In genomic region chr1:59426346-59427203, GRCm38 (mm10) we compare ENCODE assay signal across 18 mouse cellular contexts. TPM values are rescaled to one million over a fixed set of nuclear protein-coding genes. Genes with fewer than 3 reads are reported as not detected.
DNase-seq lines count a peak whose midpoint lies in the region; ATAC-seq and TF ChIP-seq lines count a peak whose summit lies in the region.
"Had no signal": no experiment of that assay in that cellular context is flagged by ENCODE, and none has a peak within 500 bp of the region (broad histone marks: within the 10 kb centered on the region; RNA-seq: fewer than 3 reads in every experiment).

No protein-coding gene starts in this region.

- no peak for ATAC-seq in lung, postnatal 0 days
- ATAC-seq in stomach, embryonic 16.5 days (ENCODE audit: insufficient read depth, low FRiP score) = no peak
- ATAC-seq: forebrain, embryonic 13.5 days; midbrain, embryonic 16.5 days had no signal

- no peaks in the 10 kb centered on the region for H3K36me3 ChIP-seq in lung, postnatal 0 days (ENCODE audit: insufficient read depth, low read length)
- H3K36me3 ChIP-seq in ES-E14 (ENCODE audit: control insufficient read depth, insufficient read depth, low read length, poor library complexity, severe bottlenecking) = no peaks in the 10 kb centered on the region
- no peaks in the 10 kb centered on the region for H3K36me3 ChIP-seq in stomach, embryonic 16.5 days (ENCODE audit: control insufficient read depth, insufficient read depth, low read length)
- H3K36me3 ChIP-seq: hindbrain, embryonic 15.5 days; neural tube, embryonic 15.5 days had no signal

- H3K4me2 ChIP-seq in lung, postnatal 0 days (replicated peaks; ENCODE audit: low read depth, low read length) = no peak overlapping the region
- H3K4me2 ChIP-seq in stomach, embryonic 16.5 days (ENCODE audit: low read depth, low read length) = no peak overlapping the region
- H3K4me2 ChIP-seq: forebrain, embryonic 13.5 days; hindbrain, embryonic 15.5 days; neural tube, embryonic 15.5 days had no signal

- no peak overlapping the region for H3K27ac ChIP-seq in lung, postnatal 0 days (ENCODE audit: low read length)
- H3K27ac ChIP-seq in ES-E14 (ENCODE audit: insufficient read depth, low read depth, low read length, poor library complexity, severe bottlenecking) = peak overlapping the region; percentile 69; the same call in 1 of the 2 replicates
- H3K27ac ChIP-seq in stomach, embryonic 16.5 days (ENCODE audit: low read length) = peak overlapping the region; percentile 17; the same call in 1 of the 2 replicates
- H3K27ac ChIP-seq: forebrain, embryonic 13.5 days; heart, adult 2 months; hindbrain, embryonic 15.5 days; liver, embryonic 14.5 days; neural tube, embryonic 15.5 days had no signal

- H3K9me3 ChIP-seq in lung, postnatal 0 days (ENCODE audit: low read length) = no peaks in the 10 kb centered on the region
- H3K9me3 ChIP-seq in ES-E14 (ENCODE audit: control insufficient read depth, insufficient read depth, low read depth, low read length) = no peaks in the 10 kb centered on the region
- no peaks in the 10 kb centered on the region for H3K9me3 ChIP-seq in stomach, embryonic 16.5 days (replicated peaks; ENCODE audit: control insufficient read depth, low read length)
- H3K9me3 ChIP-seq: forebrain, embryonic 13.5 days; hindbrain, embryonic 15.5 days; neural tube, embryonic 15.5 days had no signal

- WGBS in lung, postnatal 0 days = 46% methylated on average over 10 of the region's 10 CpGs
- 36% methylated on average over 9 of the region's 10 CpGs for WGBS in stomach, embryonic 16.5 days

- no peak for TF ChIP-seq EP300 in lung, postnatal 0 days (IDR thresholded peaks at IDR 0.05)

- TF ChIP-seq CTCF in lung, postnatal 0 days (IDR thresholded peaks at IDR 0.05) = no peak

- in situ Hi-C loops in ES-E14 (cut with MboI; ENCODE audit: low sequenced_read_pairs in 2 of 2, unreplicated experiment in 2 of 2) = no loop called here

- no peaks in the 10 kb centered on the region for H3K4me1 ChIP-seq in lung, postnatal 0 days (ENCODE audit: insufficient read depth, low read depth, low read length)
- peaks cover 13 to 20% of the 10 kb centered on the region in 2 experiments; a peak in 3 of 4 replicates for H3K4me1 ChIP-seq in ES-E14 (ENCODE audit: control insufficient read depth in 2 of 2, insufficient read depth in 2 of 2, low read length in 2 of 2, poor library complexity in 1 of 2)
- peaks cover 16% of the 10 kb centered on the region for H3K4me1 ChIP-seq in stomach, embryonic 16.5 days (ENCODE audit: control insufficient read depth, insufficient read depth, low read length)

- H3K9ac ChIP-seq in lung, postnatal 0 days (replicated peaks; ENCODE audit: low read depth) = no peak overlapping the region
- no peak overlapping the region for H3K9ac ChIP-seq in ES-E14 (ENCODE audit: insufficient read depth, low read depth, low read length, poor library complexity, severe bottlenecking)
- no peak overlapping the region for H3K9ac ChIP-seq in stomach, embryonic 16.5 days (ENCODE audit: low read length)
- H3K9ac ChIP-seq: forebrain, embryonic 13.5 days; hindbrain, embryonic 15.5 days; liver, embryonic 14.5 days; neural tube, embryonic 15.5 days had no signal

- no peaks in the 10 kb centered on the region for H3K27me3 ChIP-seq in lung, postnatal 0 days (replicated peaks; ENCODE audit: insufficient read depth, low read length)
- H3K27me3 ChIP-seq in stomach, embryonic 16.5 days (ENCODE audit: control insufficient read depth, insufficient read depth, low read length) = no peaks in the 10 kb centered on the region
- H3K27me3 ChIP-seq: forebrain, embryonic 13.5 days; hindbrain, embryonic 15.5 days; neural tube, embryonic 15.5 days had no signal

- H3K4me3 ChIP-seq in lung, postnatal 0 days (ENCODE audit: low read depth, low read length) = no peak overlapping the region
- no peak overlapping the region for H3K4me3 ChIP-seq in ES-E14 (ENCODE audit: insufficient read depth in 1 of 2, low read depth in 1 of 2, low read length in 2 of 2, poor library complexity in 1 of 2, severe bottlenecking in 1 of 2)
- H3K4me3 ChIP-seq in stomach, embryonic 16.5 days (replicated peaks; ENCODE audit: low read length) = no peak overlapping the region
- H3K4me3 ChIP-seq: forebrain, embryonic 13.5 days; heart, adult 2 months; hindbrain, embryonic 15.5 days; megakaryocyte, embryonic 14.5 days; neural tube, embryonic 15.5 days had no signal

- DNase-seq in kidney, adult 9 months = peak; percentile 36
- DNase-seq in kidney, adult 11 months = no peak
- peak; percentile 32 for DNase-seq in lung, postnatal 0 days (ENCODE audit: low spot score)
- no peak for DNase-seq in lung, postnatal 25 days (ENCODE audit: low spot score)
- DNase-seq in ES-E14 (ENCODE audit: low read depth, low spot score) = no peak
- no peak for DNase-seq in cerebellum, adult 9-11 months
- DNase-seq: cerebellum, adult 2 months; gastrocnemius, postnatal 14 days; heart, adult 2 months; heart, postnatal 36 days; thymus, adult 2 months had no signal

TF ChIP-seq in ES-E14, 5 proteins besides CTCF, POLR2A, EP300 and RAD21:
- TF ChIP-seq CHD2 (IDR thresholded peaks at IDR 0.05; ENCODE audit: low read depth, low read length) (no peak), ZNF384 (IDR thresholded peaks at IDR 0.05; ENCODE audit: low read depth, low read length) (peak; percentile 94)
TF ChIP-seq in ES-E14: peak in this region for 1.

RNA-seq across cellular contexts. Expression of gene Fzd7, which starts 55.6 kb away (rescaled TPM):
- 7.1 and 9.6 TPM in 2 replicates for polyA plus RNA-seq in lung, postnatal 0 days (2015; fragmentation: Nextera tagmentation; extraction: Ambion mirVana)
- 57.9 and 88.8 TPM in 2 replicates for total RNA-seq in ES-E14 (2012; rRNA removed)
- 5.3 and 5.8 TPM in 2 replicates for polyA plus RNA-seq in stomach, embryonic 16.5 days (2015; fragmentation: Nextera tagmentation; extraction: Ambion mirVana)

Comparison
In these comparisons a context has a peak if more than half of its experiments do, and no peak if none do; other contexts are left out.
1. DNase-seq: peak in kidney, adult 9 months (single experiment) and lung, postnatal 0 days (single experiment); none in kidney, adult 11 months (single experiment), lung, postnatal 25 days (single experiment), ES-E14 (single experiment) and cerebellum, adult 9-11 months (single experiment).